Mouse (Mus musculus) heart, adult 2 months (tissue): ENCODE measurements around the gene Patz1. TPM values are rescaled to one million over a fixed set of nuclear protein-coding genes. Genes with fewer than 3 reads are reported as not detected.
A peak's percentile ranks its signal among the peaks of the same experiment; 100 is the strongest.

Experiments
- DNase-seq, 2 experiments: peaks; one replicate each; pipeline ENCODE4 v3.0.0; 2021
- H3K27ac ChIP-seq: fragments of 200-600 bp; 2 replicates; pipeline ENCODE4 v1.8.1; 2022
- H3K27me3 ChIP-seq: fragments of 200-500 bp; 2 replicates; pipeline ENCODE4 v1.6.1; 2012; ENCODE audit warnings: mild to moderate bottlenecking, low read length, inconsistent platforms, mixed read lengths; ENCODE audit not compliant: control insufficient read depth, insufficient read depth
- H3K36me3 ChIP-seq: fragments of 200-500 bp; 2 replicates; pipeline ENCODE4 v1.6.1; 2012; ENCODE audit warnings: low read length, inconsistent platforms; ENCODE audit not compliant: control insufficient read depth, insufficient read depth
- H3K4me1 ChIP-seq: fragments of 200-500 bp; 2 replicates; pipeline ENCODE4 v1.6.1; 2011; ENCODE audit warnings: low read length; ENCODE audit not compliant: control insufficient read depth, insufficient read depth
- H3K4me3 ChIP-seq: fragments of 200-600 bp; 2 replicates; pipeline ENCODE4 v1.8.1; 2022
- H3K79me2 ChIP-seq: fragments of 200-500 bp; replicated peaks from 2 replicates; pipeline ENCODE4 v1.6.1; 2012; ENCODE audit warnings: mild to moderate bottlenecking, inconsistent platforms, low read length, moderate library complexity, mixed read lengths; ENCODE audit not compliant: control insufficient read depth, insufficient read depth
- H3K9ac ChIP-seq: fragments of 200-500 bp; 2 replicates; pipeline ENCODE4 v1.6.1; 2012; ENCODE audit warnings: low read depth, mild to moderate bottlenecking, control low read depth, inconsistent platforms, low read length, mixed read lengths
- CTCF ChIP-seq: fragments of 200-600 bp; IDR thresholded peaks from 2 replicates; pipeline ENCODE4 v1.8.1; 2022; ENCODE audit warnings: antibody characterized with exemption, mild to moderate bottlenecking, moderate library complexity
- EP300 ChIP-seq: fragments of 200-500 bp; IDR thresholded peaks from 2 replicates; pipeline ENCODE4 v1.6.1; 2011; ENCODE audit warnings: low read depth, low read length, control low read depth; ENCODE audit not compliant: insufficient read depth
- POLR2A ChIP-seq: fragments of 200-500 bp; IDR thresholded peaks from 2 replicates; pipeline ENCODE4 v1.6.1; 2011; ENCODE audit warnings: mild to moderate bottlenecking, low read depth, low read length, control low read depth; ENCODE audit not compliant: insufficient read depth
- WGBS: fragments of 180-500 bp; shearing (Covaris S2); methylation state at CpG from one replicate; pipeline ENCODE4 v1.1.7; 2018; 5-methylcytosine and 5-hydroxymethylcytosine counted together
- intact Hi-C: fragments of 180-260 bp; cut with DNase I; formaldehyde crosslinking; loops from one replicate; pipeline ENCODE4 v1.15.1; 2025
- polyA plus RNA-seq: library from polyadenylated mRNA; depleted of rRNA; stranded (reverse); fragments of >200 nt; gene quantifications from 2 replicates; pipeline ENCODE4 v1.2.3, GENCODE M21; 2012
- total RNA-seq, 2 experiments: library from RNA; stranded (reverse); gene quantifications; 2 replicates each; pipeline ENCODE4 v1.2.3; 2021

The Patz1 gene
- total and polyA plus RNA-seq, 3 experiments, result 16.3 to 30.8 (median 19.4) TPM

DNA sequence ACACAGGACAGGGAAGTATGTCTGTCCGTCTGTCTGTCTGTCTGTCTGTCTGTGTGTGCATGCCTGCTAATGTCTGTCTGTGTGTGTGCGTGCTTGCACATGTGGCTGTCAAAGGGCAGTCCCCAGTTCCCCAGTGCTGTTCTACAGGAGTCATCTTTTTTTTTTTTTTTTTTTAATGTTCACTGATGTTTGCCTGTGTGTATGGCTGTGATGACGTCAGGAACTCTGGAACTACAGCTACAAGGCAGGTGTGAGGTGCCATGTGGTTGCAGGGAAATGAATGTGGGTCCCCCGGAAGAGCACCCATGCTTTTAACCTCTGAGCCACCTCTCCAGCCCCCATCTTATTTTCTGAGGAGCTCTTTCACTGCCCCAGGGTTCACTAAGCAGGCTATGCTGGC lies 21.2 kb downstream of the Patz1 start:
- DNase-seq, result no peak
- Histone ChIP-seq H3K36me3 (no peaks in the 10 kb centered on the region), H3K4me1 (no peaks in the 10 kb centered on the region), H3K79me2 (no peaks in the 10 kb centered on the region), H3K27me3 (no peaks in the 10 kb centered on the region), H3K4me3 (no peak overlapping the region), H3K27ac (no peak overlapping the region), H3K9ac (no peak overlapping the region)
- 95% methylated on average over 4 of the region's 4 CpGs for whole genome bisulfite sequencing
- no peak for TF ChIP-seq POLR2A
- no peak for TF ChIP-seq EP300
- TF ChIP-seq CTCF, result no peak
- intact Hi-C loops, result no loop called here

GRCm38 (mm10) chr11:3310789-3311585 lies 22.3 kb downstream of the Patz1 start:
- no peak for TF ChIP-seq CTCF
- TF ChIP-seq EP300, result no peak
- no peak for TF ChIP-seq POLR2A
- 75% methylated on average over 10 of the region's 10 CpGs for WGBS
- no peak overlapping the region for H3K9ac ChIP-seq
- no peaks in the 10 kb centered on the region for H3K36me3 ChIP-seq
- no peaks in the 10 kb centered on the region for H3K79me2 ChIP-seq
- no peaks in the 10 kb centered on the region for H3K27me3 ChIP-seq
- no peak for DNase-seq
- intact Hi-C loops, result no loop called here
- no peak overlapping the region for H3K4me3 ChIP-seq
- H3K27ac ChIP-seq, result no peak overlapping the region
- no peaks in the 10 kb centered on the region for H3K4me1 ChIP-seq

DNA sequence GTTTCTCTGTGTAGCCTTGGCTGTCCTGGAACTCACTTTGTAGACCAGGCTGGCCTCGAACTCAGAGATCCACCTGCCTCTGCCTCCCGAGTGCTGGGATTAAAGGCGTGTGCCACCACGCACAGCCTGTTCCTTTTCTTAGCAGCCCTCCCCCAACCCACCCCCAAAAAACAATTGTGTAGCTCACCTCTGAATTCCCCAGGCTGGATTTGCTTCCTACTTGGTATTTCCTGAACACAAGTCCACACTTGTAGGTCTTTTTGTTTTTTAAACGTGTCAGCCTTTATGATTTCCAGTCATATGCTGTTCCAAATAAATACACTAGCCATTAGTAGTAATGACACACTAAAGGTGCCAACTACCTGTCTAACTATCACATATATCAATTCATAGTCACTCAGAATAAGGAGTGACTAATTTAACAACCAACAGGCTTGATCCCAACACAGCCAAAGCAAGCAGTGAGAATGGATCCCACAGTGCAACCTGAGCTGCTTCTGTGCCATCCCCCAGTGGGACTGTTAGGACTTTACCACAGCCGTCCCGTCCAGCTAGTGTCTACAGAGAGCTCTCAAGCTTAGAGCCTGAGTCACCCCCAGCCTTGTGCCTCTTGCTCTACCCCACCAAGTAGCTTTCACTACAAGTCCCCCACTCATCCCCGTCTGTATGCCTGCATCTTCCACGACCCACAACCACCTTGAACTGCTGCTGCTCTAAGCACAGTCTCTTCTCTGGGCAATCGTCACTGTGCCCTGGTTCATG lies 23.1 kb downstream of the Patz1 start:
- intact Hi-C loops, result no loop called here
- Histone ChIP-seq H3K27ac (no peak overlapping the region), H3K4me3 (no peak overlapping the region), H3K79me2 (no peaks in the 10 kb centered on the region), H3K9ac (no peak overlapping the region), H3K36me3 (no peaks in the 10 kb centered on the region), H3K4me1 (no peaks in the 10 kb centered on the region), H3K27me3 (no peaks in the 10 kb centered on the region)
- WGBS, result 71% methylated on average over 10 of the region's 10 CpGs
- TF ChIP-seq CTCF (no peak), POLR2A (no peak), EP300 (no peak)
- DNase-seq, result no peak

GRCm38 (mm10) chr11:3313294-3313693 lies 24.6 kb downstream of the Patz1 start:
- Histone ChIP-seq H3K36me3 (no peaks in the 10 kb centered on the region), H3K4me3 (no peak overlapping the region), H3K27me3 (no peaks in the 10 kb centered on the region), H3K9ac (no peak overlapping the region), H3K79me2 (no peaks in the 10 kb centered on the region), H3K27ac (no peak overlapping the region), H3K4me1 (no peaks in the 10 kb centered on the region)
- intact Hi-C loops, result no loop called here
- WGBS, result 96% methylated on average over 1 of the region's 1 CpGs
- DNase-seq, result no peak
- TF ChIP-seq EP300, result no peak
- no peak for TF ChIP-seq CTCF
- TF ChIP-seq POLR2A, result no peak

DNA sequence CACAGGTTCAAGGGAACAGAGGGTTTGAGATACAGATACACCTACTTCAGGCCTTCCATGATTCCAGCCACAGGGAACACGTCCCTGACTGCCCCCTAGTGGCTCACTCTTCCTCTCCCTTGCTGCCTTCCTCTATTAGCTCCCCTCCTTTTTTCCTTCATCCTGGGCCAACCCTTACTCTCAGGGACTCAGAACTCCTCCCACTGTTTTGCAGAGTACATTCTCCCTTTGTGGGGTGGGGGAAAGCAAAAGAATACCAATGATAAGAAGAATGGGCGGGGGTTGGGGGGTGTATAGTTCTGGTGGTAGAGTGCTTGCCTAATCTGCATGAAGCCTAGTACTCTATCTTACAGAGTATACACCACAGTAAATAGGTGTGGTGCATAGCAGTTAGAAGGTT lies 25.5 kb downstream of the Patz1 start:
- H3K27ac ChIP-seq, result no peak overlapping the region
- H3K27me3 ChIP-seq, result no peaks in the 10 kb centered on the region
- 19% methylated on average over 2 of the region's 2 CpGs for WGBS
- TF ChIP-seq POLR2A, result no peak
- TF ChIP-seq EP300, result no peak
- peak; percentile 85 for TF ChIP-seq CTCF
- intact Hi-C loops, result no loop called here
- H3K4me3 ChIP-seq, result no peak overlapping the region
- no peaks in the 10 kb centered on the region for H3K79me2 ChIP-seq
- DNase-seq, result peak in 1 of 2 experiments; percentile 62
- H3K9ac ChIP-seq, result no peak overlapping the region
- H3K36me3 ChIP-seq, result no peaks in the 10 kb centered on the region
- no peaks in the 10 kb centered on the region for H3K4me1 ChIP-seq

DNA sequence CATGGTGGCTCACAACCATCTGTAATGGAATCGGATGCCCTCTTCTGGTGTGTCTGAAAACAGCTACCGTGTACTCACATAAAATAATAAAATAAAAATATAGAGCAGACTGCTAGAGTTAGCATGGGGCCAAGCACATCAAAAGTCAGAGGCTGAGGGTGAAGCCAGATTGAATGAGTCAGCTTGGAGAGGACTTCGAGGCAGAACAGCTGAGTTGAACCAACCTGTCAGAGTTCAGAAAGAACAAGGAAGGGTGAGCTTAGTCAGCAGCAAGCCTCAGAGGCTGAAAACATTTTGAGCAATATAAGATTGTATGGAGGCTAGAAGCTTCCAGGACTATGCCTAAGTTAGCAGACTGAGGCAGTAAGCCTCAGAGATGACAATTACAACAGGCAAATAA lies 29.6 kb downstream of the Patz1 start:
- DNase-seq, result no peak
- WGBS, result 87% methylated on average over 3 of the region's 3 CpGs
- H3K27me3 ChIP-seq, result no peaks in the 10 kb centered on the region
- no peak overlapping the region for H3K27ac ChIP-seq
- no peak overlapping the region for H3K9ac ChIP-seq
- no peak overlapping the region for H3K4me3 ChIP-seq
- intact Hi-C loops, result no loop called here
- H3K79me2 ChIP-seq, result no peaks in the 10 kb centered on the region
- TF ChIP-seq CTCF (no peak), EP300 (no peak), POLR2A (no peak)
- H3K4me1 ChIP-seq, result no peaks in the 10 kb centered on the region
- no peaks in the 10 kb centered on the region for H3K36me3 ChIP-seq
